ENCODE assay signal across 25 mouse cellular contexts in the genomic region with DNA sequence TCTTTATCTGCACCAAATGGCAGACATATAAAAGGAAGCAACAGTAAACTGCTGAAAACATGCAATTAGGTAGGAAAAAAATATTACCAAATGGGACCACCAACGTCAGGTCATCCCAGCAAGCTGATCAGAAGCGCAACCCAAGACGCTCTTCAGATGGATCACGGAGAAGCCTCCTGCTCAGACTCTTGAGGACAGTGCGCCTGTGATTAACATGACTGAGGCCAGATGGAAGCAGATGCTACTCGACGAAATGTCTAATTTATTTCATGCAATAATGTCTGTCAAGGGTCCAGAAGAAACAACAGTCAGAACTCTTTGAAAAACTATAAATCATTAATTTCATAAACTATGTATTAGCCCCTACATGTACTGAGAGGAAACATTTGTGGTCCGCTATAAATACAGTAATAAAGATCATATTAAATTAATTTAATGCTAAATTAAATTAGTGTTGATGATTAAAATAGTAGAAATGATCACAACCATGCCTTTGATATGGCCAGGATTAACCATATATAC.
DNase-seq lines count a peak whose midpoint lies in the region; ATAC-seq lines count a peak whose summit lies in the region.
"Had no signal": no experiment of that assay in that cellular context is flagged by ENCODE, and none has a peak within 500 bp of the region (broad histone marks: within the 10 kb centered on the region; RNA-seq: fewer than 3 reads in every experiment).

No protein-coding gene starts in this region.

- H3K4me3 ChIP-seq in kidney, embryonic 14.5 days (ENCODE audit: low read length) = no peak overlapping the region
- H3K4me3 ChIP-seq in kidney, embryonic 16.5 days (ENCODE audit: low read length) = no peak overlapping the region
- H3K4me3 ChIP-seq: embryonic facial prominence, embryonic 10.5 days; embryonic facial prominence, embryonic 12.5 days; forebrain, embryonic 13.5 days had no signal

- 76% methylated on average over 8 of the region's 8 CpGs for WGBS in kidney, embryonic 14.5 days
- 71% methylated on average over 8 of the region's 8 CpGs for WGBS in kidney, embryonic 16.5 days

- no peak overlapping the region for H3K4me2 ChIP-seq in kidney, embryonic 14.5 days (replicated peaks; ENCODE audit: low read depth, low read length)
- H3K4me2 ChIP-seq in kidney, embryonic 16.5 days (replicated peaks; ENCODE audit: low read depth, low read length) = no peak overlapping the region
- H3K4me2 ChIP-seq: embryonic facial prominence, embryonic 12.5 days; forebrain, embryonic 13.5 days had no signal

- no peaks in the 10 kb centered on the region for H3K36me3 ChIP-seq in kidney, embryonic 14.5 days (ENCODE audit: control insufficient read depth, insufficient read depth, low read length)
- H3K36me3 ChIP-seq in kidney, embryonic 16.5 days (ENCODE audit: insufficient read depth, low read length) = no peaks in the 10 kb centered on the region
- H3K36me3 ChIP-seq: embryonic facial prominence, embryonic 10.5 days; embryonic facial prominence, embryonic 12.5 days; G1E had no signal

- no peaks in the 10 kb centered on the region for H3K9me3 ChIP-seq in kidney, embryonic 14.5 days (ENCODE audit: control insufficient read depth, low read length)
- no peaks in the 10 kb centered on the region for H3K9me3 ChIP-seq in kidney, embryonic 16.5 days (ENCODE audit: low read length)
- H3K9me3 ChIP-seq: embryonic facial prominence, embryonic 10.5 days; embryonic facial prominence, embryonic 12.5 days; forebrain, embryonic 13.5 days had no signal

- ATAC-seq in kidney, embryonic 14.5 days (ENCODE audit: low FRiP score, low TSS enrichment) = 0 out of 2 replicates have a peak, but pooled peaks have one; percentile 32
- peak; percentile 74; the same call in 1 of the 2 replicates for ATAC-seq in kidney, embryonic 16.5 days (ENCODE audit: low FRiP score, low TSS enrichment)
- ATAC-seq: activated CD4-positive, CD25-positive, alpha-beta regulatory T cell, adult 4 months; CD4-positive, CD25-positive, alpha-beta regulatory T cell, adult 4 months; forebrain, embryonic 13.5 days; Patski had no signal

- DNase-seq in kidney, adult 11 months = no peak
- DNase-seq in kidney, postnatal 36 days = no peak
- peak; percentile 56 for DNase-seq in kidney, postnatal 10 days
- DNase-seq in kidney, adult 18-20 months = no peak
- DNase-seq in kidney, postnatal 4 days = peak; percentile 26 to 41
- no peak for DNase-seq in kidney, adult 8-10 months
- DNase-seq: adrenal gland, adult 8-10 months; adrenal gland, postnatal 14 days; adrenal gland, postnatal 36 days; B cell, adult 2 months; cerebellum, adult 11-12 months; cerebellum, adult 2 months; cerebellum, adult 9-10 months; cerebellum, postnatal 10 days; cerebellum, postnatal 25 days had no signal

- no peak overlapping the region for H3K9ac ChIP-seq in kidney, embryonic 14.5 days (ENCODE audit: low read depth, low read length)
- no peak overlapping the region for H3K9ac ChIP-seq in kidney, embryonic 16.5 days (replicated peaks; ENCODE audit: low read length)
- H3K9ac ChIP-seq: embryonic facial prominence, embryonic 12.5 days; forebrain, embryonic 13.5 days had no signal

- no peaks in the 10 kb centered on the region for H3K27me3 ChIP-seq in kidney, embryonic 14.5 days (ENCODE audit: control insufficient read depth, insufficient read depth, low read length)
- H3K27me3 ChIP-seq in kidney, embryonic 16.5 days (ENCODE audit: insufficient read depth, low read length) = no peaks in the 10 kb centered on the region
- H3K27me3 ChIP-seq: CH12.LX; embryonic facial prominence, embryonic 12.5 days; forebrain, embryonic 13.5 days had no signal

- no peaks in the 10 kb centered on the region for H3K4me1 ChIP-seq in kidney, embryonic 14.5 days (ENCODE audit: control insufficient read depth, insufficient read depth, low read length)
- H3K4me1 ChIP-seq in kidney, embryonic 16.5 days (ENCODE audit: insufficient read depth, low read length) = peaks cover 2% of the 10 kb centered on the region; the same call in 1 of the 2 replicates
- H3K4me1 ChIP-seq: forebrain, embryonic 13.5 days had no signal

- no peak overlapping the region for H3K27ac ChIP-seq in kidney, embryonic 14.5 days (ENCODE audit: low read depth, low read length)
- no peak overlapping the region for H3K27ac ChIP-seq in kidney, embryonic 16.5 days (ENCODE audit: low read length)
- H3K27ac ChIP-seq: embryonic facial prominence, embryonic 10.5 days; embryonic facial prominence, embryonic 12.5 days; forebrain, embryonic 13.5 days had no signal

Comparison
In these comparisons a context has a peak if more than half of its experiments do, and no peak if none do; other contexts are left out.
1. DNase-seq: peak in kidney, postnatal 10 days (single experiment) and kidney, postnatal 4 days (2 of 2); none in kidney, adult 11 months (single experiment), kidney, postnatal 36 days (0 of 2), kidney, adult 18-20 months (single experiment) and kidney, adult 8-10 months (0 of 2).